Mouse (Mus musculus): ENCODE data around the gene Nt5c3b.

Nt5c3b gene

DNA sequence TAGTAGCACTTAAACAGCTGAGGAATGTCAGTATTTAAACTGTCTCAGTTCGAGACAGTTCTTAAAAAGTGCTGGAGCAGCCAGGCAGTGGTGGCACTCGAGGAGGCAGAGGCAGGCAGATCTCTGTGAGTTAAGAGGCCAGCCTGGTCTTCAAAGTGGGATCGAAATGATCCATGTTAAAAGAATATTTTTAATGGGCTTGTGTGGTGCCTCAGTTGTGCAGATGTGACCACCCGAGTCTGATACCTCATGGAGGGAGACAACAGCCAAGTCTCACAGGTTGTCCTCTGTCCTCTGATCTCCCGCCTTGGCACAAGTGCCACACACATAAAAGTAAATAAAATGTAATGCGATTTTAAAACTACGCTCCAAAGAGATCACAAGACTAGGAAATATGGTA, 43.1 kb downstream of the Nt5c3b start:
- DNase-seq = no peak

DNA sequence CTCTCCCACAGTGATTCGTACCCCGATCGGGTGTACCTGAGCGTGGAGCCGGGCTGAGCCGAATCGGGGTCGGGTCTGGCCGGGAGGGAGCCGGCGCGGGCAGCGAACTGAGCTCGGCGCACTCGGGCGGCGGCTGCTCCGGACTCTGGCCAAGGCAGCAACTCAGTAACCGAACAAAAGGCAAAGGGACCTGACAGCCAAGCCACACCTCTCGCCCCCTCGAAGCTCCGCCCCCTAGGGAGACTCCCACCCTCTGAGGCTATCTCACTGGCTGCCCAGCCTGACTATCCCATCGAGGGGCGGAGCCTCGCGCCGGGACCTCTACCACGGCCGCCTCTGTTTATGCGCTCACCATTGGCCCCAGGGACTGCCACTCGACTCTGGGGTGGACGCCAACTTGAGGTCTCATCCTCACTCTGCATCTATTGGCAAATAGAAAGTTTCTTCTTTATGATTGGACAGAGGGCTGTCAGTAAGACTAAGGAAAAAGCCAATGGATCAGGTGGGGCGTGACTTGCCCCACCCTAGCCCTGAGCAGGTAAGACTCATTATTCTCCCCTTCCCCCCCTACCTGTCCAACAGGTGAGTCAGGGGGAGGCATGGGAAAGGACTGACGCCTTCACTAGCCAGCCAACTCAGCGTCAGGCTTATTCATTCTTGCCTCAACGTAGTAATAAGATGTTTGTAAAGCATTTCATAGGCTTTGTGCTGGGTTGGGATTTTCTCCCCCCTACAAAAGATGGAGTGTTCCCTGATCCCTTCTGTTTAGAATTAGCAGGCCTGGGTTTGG, 43.8 kb downstream of the Nt5c3b start, which contains the start of gene Jup:
TSS of gene Jup (minus strand) at position 164 of the 790 bp plus-strand sequence.
- peak; percentile 100 for DNase-seq

DNA sequence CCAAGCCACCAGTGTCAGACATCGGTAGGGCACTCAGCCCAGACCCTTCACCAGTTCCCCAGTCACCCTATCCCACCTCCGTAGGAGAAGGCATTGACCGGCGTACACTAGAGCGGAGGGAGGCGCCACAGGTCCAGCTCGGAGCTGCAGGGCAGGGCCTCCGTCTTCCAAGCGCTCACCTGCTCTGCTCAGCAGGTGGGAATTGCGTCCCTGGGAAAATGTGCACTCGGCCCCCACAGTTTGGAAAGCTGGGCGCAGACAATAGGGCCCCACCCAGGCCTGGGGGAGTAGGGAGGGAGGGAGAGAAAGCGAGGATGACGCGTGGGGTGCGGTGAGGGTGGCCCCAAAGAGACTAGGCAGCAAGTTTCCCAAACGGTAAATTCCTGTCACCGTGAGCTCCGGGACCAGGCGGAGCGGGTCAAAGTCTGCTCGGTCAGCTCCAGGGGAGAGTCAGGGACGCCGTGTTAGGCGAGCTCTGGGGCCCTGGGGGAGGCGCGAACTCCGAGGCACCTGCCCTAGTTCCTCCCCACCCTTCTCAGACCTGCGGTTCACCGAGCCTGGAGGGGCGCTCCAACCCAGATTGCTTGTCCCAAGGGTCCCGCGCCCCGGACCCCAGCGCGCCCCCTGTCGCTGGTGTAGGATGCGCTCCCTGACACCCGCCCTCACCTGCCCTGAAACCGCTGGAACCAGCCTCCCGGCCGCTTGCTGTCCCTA, 44.6 kb downstream of the Nt5c3b start:
- peak; percentile 73 for DNase-seq

GRCm38 (mm10) chr11:100395861-100396631, 45.6 kb downstream of the Nt5c3b start:
- peak; percentile 69 for DNase-seq

GRCm38 (mm10) chr11:100395200-100395599, 46.4 kb downstream of the Nt5c3b start:
- DNase-seq = peak; percentile 79

DNA sequence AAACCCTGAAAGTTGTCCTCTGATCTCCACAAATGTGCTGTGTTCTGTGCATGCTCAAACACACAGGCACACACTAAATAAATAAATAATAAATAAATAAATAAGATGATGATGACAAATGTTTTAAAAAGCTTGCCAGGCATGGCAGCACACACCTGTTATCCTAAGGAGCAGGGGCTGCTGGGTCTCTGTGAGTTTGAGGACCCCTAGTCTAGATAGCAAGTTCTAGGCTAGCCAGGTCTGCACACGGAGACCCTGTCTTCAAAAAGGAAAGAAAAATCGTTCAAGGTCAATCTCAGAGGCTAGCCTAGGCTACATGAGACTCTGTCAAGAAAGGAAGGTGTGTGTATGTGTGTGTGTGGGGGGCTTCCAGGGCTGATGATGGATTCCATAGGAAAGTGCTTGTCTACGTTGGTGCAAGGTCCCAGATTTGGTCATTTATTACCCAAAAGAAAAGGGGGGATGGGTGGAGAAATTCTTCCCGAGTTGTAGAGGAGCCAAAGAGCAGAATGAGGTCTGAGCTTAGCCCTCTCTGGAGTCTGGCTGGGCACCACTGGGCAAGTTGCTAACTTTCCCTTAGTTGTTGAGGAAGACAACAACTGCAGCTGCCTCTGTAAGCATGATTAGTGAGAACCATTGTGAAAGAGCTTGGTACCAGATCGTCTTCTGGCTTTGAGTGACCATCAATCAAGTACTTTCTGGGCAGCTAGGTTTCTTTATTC, 47.1 kb downstream of the Nt5c3b start:
- DNase-seq = no peak

DNA sequence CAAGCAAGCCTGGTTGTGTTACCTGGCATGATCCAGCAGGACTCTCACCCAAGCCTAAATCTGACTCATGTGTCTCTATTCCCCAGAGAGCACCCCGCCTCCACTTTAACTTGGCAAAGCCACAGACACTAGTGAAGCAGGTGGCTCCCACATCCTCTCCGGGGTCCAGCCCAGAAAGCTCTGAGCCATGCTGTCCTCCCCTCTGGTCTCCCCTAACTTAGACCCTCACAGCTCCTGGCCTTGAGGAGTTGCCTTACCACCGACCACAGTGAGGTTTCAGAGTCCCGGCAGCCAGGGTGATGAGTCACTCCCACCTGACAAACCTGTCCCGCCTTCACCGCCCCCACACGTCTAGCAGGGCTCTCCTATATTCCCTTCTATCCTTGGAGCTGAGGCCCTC, 47.9 kb downstream of the Nt5c3b start:
- DNase-seq = no peak

DNA sequence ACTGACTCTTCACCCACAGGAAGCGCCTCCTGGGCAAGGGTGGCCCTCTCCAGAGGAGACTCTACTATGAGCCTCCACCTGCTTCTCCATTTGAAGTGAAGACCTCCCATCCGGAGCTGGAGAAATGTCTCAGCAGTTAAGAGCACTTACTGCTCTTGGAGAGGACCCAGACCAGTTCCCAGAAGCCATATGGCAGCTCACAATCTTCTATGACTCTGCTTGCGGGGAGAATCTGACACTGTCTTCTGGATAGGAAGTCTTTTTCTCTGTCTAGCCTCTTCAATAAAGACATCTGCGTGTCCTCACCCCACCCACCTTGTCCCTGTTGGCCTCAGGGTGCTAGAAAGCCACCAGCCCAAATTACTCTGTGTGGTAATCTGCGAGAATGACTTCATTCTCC, 48.6 kb downstream of the Nt5c3b start:
- no peak for DNase-seq

- no peak for DNase-seq
These were observed 49.7 kb downstream of the Nt5c3b start for GRCm38 (mm10) chr11:100391884-100392345.

DNA sequence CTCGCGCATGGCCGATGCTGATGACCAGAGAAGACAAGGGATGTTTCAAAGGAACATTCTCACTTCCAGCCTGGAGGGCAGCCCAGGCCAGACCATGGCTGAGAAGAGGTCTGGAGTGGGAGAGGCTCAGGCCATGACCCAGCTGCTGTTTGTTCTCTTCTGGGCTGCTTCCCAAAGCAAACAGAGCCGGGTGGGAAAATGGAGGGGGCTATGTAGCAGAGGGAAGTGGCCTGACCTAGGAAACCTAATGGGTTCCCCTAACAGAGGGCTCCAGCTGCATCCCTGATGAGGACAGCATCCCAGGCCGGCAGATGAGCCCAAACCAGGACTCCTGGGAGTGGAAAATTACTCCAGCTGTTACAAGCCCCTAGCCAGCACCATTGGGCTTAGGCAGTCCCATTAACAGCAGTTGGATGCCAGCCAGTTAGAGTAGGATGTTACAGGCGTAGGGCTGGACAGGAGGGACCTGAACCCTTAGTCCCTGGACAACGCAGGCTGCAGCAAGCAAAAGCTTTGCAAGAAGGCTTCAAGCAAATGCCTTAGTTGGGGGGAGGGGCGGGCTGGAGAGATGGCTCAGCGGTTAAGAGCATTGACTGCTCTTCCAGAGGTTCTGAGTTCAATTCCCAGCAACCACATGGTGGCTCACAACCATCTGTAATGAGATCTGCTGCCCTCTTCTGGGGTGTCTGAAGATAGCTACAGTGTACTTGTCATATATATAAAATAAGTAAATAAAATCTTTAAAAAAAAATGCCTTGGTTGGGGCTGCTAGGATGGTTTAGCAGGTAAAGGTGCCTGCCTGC, 50.3 kb downstream of the Nt5c3b start:
- no peak for DNase-seq

GRCm38 (mm10) chr11:100389931-100390445, 51.6 kb downstream of the Nt5c3b start:
- DNase-seq = peak; percentile 85

DNA sequence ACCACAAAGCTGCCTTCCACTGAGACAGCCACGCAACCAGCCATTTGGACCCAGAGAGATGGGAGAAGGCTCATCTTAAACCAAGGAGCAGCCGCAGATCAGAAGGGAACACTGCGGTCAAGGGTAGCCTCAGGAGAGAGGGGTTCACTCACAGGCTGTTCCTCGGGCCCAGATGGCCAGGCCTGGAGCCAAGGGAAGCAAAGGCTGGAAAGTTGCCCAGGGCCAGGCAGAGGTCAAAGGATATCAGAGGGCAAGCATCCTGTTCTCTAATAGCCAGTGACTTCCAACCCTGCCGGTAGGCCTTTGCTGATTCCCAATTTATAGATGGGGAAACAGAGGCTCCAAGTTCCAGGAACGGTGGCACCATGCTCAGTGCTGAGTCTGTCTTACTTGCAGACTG, 53.0 kb downstream of the Nt5c3b start:
- peak; percentile 67 for DNase-seq

- DNase-seq = no peak
These were observed 53.8 kb downstream of the Nt5c3b start for GRCm38 (mm10) chr11:100387589-100388375.

- DNase-seq = no peak
These were observed 54.5 kb downstream of the Nt5c3b start for GRCm38 (mm10) chr11:100387111-100387510.

DNA sequence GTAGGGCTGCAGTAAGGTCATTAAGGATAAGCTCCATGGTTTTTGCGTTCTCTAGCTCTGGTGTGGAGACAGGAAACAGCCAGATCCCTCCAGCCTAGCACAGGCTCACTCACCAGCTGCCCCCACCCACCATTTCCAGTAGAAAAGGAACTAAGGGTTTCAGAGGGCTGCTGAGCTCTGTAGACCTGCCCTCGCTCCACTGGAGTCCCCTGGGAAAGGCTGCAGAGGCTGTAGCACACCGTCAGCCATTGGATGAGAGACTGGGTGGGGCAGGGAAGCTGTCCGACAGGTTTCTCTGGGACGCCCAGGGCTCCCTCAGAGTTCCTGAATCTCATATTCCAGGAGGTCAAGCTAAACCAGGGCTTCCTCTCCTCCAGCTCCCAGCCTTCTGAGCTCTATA, 55.0 kb downstream of the Nt5c3b start:
- DNase-seq = no peak

- no peak for DNase-seq
These were observed 56.6 kb downstream of the Nt5c3b start for GRCm38 (mm10) chr11:100385016-100385415.

DNA sequence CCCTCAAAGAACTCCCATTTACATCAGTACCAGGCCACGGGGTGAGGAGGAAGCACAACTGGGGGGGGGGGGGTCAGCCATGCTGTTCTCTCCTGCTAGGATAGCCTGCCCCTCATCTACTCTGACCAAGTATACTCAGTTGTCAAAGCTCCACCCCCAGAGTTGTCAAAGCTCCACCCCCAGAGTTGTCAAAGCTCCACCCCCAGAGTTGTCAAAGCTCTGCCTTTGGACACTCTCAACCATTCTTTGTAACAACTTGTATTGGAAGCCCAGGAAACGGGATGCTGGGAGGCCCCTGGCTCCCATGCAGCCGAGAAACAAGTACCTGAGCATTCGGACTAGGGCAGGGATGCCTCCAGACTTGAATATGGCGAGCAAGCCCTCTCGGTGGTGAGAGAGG, 58.9 kb downstream of the Nt5c3b start:
- DNase-seq = no peak

- DNase-seq = no peak
These were observed 62.3 kb downstream of the Nt5c3b start for GRCm38 (mm10) chr11:100379311-100379710.

DNA sequence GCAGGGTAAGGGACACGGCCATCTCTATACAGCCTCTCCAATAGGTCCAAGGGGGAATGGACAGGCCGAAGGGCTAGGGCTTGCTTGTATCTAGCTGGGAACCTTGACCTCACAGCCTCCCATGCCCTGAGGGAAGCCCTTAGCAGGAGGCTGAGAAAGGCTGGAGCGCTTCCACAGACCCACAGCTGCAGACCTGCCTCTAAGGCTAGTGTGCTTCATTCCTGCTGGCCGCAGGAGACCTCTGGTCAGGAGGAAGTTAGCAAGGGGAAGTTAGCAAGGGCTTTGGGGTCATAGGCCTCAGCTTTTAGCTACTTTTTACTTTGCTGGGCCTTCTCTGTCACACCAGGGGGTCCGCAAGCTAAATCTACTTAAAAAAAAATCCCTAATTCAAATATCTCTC, 63.2 kb downstream of the Nt5c3b start:
- no peak for DNase-seq

- no peak for DNase-seq
These were observed 63.6 kb downstream of the Nt5c3b start for GRCm38 (mm10) chr11:100377989-100378388.

Measured in cerebellum, adult 11 months (tissue).